Mouse (Mus musculus): ENCODE results near the gene Plg.

Gene Plg

DNA sequence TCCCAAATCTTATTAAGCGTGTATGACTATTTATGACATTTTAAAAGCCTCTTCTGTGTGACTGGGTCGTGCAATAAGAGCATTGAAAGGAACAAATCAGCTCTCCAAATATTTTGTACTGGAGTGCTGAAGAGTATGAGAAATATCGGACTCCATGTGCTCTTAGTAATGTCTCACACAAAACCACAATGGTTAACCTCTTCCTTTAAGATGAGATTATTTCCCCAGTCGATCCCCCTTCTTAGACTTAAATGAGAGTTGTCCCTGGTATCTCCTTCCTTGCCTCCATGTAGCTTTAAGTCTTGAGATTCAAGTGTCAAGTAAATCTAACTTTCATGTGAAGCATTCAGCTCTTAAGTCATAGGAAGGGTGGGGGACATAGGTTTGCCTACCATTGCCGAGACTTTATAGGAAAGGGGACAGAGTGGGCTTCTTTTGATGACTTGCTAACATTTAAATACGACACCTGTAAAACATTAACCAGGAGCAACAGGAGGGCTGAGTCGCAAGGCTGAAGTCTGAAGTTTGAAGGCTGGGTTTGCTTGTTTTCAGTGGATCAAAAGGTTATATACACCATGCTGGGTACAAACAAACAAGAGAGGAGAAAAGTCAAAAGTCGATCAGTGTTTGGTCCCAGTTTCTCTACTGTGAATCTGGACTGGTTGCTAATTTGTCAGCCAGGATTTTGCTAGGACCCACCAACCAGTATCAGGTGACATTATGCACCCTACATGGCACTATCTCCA is 6.8 kb downstream of the Plg start:
- DNase-seq (ENCODE audit: low read depth, low spot score), result no peak

DNA sequence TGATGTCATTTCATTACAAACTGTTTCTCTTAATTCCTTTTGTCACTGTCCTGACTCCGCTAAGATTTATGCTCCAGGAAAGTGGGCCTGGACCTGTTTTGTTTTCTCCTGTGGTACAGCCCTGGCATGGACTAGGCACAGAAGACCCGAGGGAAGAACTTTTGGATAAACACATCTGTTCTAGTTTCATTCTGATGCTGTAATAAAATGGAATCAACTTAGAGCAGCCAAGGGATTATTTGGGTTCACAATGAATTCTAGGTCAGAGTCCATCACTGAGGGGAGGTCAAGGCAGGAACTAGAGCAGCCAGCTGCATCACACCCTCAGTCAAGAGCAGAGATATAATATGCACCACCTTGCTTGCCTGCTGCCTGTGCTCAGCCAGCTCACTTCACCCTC is 9.4 kb downstream of the Plg start:
- no peak for DNase-seq (ENCODE audit: low read depth, low spot score)

DNA sequence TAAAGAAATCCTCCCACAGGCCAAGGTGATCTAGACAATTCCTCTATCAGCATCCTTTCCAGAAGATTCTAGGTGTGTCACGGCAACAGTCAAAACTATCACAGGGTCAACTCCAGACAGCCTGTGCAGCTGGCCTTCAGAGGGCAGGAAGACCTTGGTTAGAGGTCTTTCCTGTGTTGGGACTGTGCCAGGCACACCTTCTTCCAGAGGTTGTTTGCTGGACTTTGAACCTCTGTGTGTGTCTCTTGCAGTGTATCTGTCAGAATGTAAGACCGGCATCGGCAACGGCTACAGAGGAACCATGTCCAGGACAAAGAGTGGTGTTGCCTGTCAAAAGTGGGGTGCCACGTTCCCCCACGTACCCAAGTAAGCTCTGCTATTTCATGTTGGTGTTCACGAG is 9.8 kb downstream of the Plg start:
- DNase-seq (ENCODE audit: low read depth, low spot score), result no peak

DNA sequence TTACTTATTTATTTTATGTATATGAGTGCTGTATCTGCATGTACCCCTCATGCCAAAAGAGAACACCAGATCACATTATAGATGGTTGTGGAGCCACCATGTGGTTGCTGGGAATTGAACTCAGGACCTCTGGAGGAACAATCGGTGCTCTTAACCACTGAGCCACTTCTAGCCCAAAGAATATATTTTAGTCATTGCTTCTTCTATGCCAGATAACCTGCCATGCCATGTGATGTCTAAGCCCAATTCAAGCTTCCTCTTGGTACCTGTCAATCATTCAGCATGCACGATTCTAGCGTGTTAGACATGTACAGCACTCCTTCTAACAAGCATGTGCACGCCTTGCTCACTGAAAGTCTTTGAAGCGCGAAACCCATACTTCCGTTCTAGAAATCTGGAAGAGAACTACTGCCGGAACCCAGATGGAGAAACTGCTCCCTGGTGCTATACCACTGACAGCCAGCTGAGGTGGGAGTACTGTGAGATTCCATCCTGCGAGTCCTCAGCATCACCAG is 17.8 kb downstream of the Plg start:
- DNase-seq (ENCODE audit: low read depth, low spot score), result no peak

DNA sequence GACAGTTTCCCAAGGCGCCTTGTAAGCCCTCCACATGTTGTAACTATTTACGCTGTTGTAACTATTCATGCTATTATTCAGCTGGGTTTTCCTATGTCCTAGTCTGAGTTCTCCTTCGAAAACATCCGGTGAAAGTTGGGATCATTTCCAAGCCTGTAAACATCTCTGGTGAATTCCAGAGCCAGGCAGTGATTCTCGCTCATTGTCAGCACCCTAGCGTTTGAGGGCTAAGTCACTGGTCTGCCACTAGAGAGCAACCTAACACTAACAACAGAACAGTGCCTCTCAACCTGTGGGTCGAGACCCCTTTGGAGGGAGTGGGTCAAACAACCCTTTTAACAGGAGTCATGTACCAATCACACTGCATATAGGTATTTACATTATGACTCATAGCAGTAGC is 25.0 kb downstream of the Plg start:
- no peak for DNase-seq (ENCODE audit: low read depth, low spot score)

DNA sequence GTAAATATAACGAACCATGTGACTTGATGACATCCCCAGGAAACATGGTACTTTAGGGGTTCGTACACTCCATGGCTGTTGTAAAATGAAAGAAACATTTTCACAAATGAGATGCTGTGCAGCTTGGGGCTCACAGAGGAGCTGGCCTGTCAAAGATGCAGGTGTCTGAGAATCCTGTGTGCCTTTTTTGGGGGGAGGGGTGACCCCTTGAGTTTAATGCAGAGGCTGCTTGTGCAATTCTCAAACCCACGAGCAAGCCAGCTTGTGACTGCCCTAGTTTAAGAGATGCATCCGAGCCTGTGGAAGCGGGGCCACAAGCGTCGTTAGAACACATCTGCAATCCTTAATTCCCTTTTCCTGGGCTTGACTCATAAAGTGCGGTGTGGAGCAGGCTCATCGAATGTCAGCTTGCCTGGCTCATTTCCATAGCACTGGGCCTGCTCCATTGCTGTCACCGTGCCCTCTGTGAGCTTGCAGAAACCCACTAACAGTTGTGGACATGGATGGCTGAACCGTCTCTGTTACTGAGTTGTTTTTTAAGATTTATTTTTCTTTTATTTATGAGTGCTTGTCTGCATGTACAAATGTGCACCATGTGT is 31.0 kb downstream of the Plg start:
- DNase-seq (ENCODE audit: low read depth, low spot score), result no peak

DNA sequence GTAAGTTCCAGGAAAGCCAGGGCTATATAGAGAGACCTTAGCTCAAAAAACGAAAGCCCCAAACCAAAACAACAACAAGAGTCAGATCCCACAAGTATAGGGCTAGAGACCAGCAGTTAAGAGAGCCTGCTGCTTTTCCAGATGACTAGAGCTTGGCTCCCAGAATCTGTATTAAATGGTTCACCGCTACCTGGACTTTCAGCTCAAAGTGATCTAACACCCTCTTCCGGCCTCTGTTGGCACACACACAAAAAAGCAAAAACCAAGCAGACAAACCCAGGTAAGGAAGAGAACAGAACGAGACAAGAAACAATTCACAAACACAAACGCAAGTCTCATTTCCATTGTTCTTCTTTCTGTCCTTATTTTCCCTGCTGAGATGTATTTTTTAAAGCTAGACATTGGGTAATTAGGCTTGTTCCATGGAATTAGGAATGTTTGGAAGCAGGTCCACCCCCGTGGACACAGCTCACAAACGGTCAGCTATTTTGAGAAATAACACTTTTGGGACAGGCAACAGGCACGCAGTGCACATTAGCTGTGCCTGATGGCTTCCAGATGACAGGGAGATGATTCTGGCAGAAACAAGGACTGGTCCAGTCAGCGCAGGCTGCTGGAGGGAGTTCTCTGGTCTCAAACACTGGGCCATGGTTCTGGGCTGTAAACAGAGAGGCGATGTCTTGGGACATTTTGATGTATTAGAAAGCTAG is 33.9 kb downstream of the Plg start:
- no peak for DNase-seq (ENCODE audit: low read depth, low spot score)

DNA sequence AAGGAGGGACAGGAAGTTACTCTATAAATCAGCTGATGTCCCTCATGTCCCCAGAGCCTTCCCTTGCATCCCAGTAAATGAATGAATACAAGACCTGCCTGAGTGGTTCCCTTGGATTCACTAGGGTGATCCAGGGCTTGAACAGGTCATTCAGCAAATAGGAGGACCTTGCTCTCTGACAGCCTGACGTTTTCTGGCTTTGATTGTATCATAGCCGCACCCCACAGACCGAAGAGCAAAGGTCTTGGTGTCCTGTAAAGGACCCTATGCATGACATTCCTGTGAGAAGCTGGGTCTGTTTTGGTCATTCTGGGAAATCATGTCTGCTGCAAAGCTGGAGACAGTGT is 34.5 kb downstream of the Plg start:
- no peak for DNase-seq (ENCODE audit: low read depth, low spot score)

DNA sequence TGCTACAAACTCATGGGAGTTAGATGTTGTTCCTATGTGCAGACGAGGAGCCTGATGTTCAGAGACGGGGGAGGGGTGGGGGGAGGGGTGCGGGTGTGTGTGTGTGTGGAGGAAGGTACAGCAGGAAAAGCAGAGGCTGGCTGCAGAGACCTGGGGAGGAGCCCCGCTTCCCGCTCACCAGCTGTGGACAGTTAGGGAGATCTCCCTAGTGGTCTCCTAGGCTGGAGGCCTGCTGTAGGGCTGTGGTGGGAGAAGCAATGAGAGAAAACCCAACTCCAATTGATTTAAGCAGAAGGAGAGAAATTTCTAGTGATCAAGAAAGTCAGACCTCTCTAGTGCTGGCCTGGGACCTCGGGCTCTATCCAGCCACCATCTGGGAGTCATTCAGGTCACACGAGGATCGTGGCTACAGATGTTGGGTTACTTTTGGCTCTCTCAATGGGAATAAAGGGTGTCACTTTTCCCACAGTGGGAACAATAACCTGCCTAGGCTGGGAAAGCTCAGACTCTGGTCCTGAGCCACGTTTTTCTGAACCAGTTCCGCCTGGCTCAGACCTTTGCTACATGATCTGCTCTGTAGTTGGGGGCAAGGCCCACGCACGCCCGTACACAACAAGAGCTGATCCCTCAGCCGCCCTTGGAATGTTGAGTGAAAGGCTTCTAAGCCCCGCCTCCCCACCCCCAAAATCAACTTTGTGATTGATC is 36.8 kb downstream of the Plg start:
- no peak for DNase-seq (ENCODE audit: low read depth, low spot score)

DNA sequence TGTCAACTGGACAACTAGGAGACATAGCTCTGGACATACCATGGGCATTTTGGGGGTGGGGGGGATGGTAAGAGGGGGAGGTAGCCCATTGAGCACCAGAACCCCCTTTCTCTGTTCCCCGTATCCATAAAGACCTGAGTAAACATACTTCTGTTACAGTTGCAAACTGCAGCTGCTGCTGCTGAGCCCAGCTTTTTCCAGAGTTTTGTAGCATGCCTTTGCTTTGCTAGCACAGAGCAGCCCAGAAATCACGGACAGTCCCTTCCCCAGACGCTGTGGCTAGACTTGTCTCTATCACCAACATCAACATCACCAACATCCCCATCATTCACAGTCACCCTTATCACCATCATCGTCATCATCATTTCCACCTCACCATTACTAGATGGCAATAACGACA is 37.3 kb downstream of the Plg start:
- no peak for DNase-seq (ENCODE audit: low read depth, low spot score)

DNA sequence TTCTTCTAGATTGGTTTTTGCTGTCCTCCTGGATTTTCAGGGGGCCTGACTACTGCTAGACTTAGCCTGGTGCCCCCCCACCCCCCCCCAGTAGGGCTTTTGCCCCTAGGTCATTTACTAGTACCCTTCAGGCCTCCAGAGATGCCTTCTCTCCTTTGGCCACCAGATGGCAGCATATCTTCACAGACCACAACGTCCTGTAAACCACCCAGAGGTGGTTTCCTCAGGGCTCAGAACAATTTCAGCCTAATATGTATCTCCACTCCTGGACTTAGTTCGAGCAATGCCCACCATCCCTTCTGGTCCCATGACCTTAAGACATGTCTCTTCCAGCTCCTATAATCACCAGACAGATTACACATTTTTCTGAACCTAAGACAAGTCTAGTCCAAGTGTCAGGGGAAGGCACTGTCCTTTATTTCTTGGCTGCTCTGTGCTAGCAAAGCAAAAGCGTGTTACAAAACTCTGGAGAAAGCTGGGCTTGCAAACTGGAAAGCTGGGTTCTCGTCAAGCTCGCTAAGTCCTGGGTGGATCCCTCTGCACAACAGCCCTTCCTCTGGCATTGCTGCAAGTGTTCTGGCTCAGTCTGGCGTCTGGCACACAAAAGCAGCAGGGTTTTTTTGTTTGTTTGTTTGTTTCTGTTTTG is 38.0 kb downstream of the Plg start:
- DNase-seq (ENCODE audit: low read depth, low spot score), result peak; percentile 18

DNA sequence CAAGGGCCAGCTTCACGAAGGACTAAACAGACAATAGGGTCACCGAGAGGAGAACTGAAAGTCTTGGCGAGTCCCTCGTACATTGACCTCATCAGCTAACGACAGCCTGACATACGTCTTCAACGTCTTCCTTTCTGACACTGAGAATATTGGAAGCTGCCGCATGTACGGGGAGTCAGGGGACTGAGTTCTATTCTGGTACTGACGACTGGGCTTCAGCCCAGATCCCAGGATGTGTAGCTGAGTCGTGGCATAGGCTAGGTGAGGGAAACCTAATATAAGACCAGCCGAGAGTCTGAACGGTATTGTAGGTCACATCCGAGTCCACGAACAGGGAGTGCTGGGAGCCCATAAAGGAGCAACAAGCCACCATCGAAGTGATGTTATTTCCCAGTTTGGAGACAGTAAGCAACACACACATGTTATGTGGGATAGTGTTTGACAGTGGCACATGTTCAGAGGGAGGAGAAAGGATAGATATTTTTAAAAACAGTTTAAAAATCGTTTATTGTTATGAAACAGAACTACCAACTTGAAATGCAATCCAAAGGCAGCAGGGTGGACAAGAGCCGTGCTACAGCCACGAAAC is 41.2 kb downstream of the Plg start:
- no peak for DNase-seq (ENCODE audit: low read depth, low spot score)

DNA sequence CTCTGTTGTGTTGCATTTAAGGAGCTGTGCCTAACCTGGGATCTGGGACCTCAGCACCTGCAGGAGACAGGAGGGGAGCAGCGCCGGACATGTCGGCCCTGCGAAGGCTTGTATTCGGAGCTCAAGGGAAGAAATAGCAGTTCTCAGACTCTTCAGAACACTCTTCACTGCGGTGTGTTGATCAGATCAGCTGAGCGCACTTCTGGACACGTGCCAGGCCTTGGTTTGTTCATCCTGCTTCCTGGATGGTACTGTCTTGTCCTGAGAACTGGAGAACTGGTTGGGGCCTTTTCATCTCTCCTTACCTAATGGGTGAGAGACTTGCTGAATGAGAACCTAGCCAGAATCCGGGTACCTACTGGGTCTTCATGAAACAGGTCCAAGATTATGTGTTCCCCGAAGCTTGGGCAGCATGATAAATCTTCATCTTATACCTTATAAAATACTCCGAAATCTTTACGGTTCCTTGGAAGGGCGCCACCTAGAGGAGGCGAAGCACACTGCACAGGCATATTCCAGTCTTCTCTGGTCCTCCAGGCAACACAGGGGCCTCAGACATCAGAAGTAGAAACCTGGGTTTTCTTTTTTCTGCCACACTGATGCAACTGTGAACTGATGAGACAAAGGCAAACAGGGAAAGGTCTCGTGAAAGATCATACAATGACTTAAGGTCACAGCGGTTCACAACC is 42.6 kb downstream of the Plg start:
- peak; percentile 24 for DNase-seq (ENCODE audit: low read depth, low spot score)

DNA sequence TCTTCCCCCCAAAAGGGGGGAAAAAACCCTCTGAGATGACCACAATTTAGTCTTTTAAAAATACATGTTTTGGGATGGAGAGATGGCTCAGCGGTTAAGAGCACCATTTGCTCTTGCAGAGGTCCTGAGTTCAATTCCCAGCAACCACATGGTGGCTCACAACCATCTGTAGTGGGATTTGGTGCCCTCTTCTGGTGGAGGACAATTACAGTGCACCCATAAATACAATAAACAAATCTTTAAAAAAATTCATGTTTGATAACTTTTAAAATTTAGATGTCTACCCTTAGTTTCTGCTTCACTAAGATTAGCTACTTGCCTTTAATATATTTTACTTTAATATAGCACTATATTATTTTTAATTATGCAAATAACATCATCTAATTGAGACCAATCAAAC is 43.7 kb downstream of the Plg start:
- DNase-seq (ENCODE audit: low read depth, low spot score), result no peak

DNA sequence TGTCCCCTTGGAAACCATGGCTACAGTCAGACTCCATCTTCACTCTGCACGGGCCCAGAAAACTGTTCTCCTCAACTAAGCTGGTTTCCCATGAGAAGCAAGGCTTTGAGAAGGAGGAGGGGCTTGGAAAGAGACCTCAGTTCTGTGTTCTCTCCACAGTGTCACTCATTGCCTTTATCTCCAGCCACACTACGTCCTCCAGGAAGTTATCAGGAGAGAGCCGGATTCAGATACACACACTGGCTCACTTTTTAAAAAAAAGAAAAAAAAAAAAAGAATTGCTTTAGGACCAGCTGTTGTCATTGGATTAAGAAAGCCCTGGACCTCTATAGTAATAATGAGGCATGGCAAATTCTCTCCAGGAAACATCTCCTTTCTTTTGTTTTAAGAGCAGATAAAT is 48.7 kb downstream of the Plg start:
- no peak for DNase-seq (ENCODE audit: low read depth, low spot score)

DNA sequence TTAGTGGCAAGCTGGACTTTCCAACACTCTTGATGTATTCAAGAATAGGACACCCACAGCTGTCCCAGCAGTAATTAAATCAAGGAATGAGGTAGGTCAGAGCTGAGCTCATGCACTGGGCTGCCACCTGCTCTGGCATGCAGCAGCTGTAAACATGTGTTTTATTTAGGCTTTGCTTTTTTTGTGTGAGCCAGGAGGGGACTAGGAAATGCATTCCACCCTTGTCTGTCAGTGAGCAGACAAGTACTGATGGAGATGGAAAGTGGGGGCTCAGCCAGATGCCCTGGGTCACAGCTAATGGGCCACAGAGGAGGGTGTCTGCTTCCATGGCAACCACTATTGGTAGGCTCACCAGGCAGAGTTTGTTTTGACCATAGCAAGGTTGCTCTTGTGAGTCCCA is 50.0 kb downstream of the Plg start:
- no peak for DNase-seq (ENCODE audit: low read depth, low spot score)

DNA sequence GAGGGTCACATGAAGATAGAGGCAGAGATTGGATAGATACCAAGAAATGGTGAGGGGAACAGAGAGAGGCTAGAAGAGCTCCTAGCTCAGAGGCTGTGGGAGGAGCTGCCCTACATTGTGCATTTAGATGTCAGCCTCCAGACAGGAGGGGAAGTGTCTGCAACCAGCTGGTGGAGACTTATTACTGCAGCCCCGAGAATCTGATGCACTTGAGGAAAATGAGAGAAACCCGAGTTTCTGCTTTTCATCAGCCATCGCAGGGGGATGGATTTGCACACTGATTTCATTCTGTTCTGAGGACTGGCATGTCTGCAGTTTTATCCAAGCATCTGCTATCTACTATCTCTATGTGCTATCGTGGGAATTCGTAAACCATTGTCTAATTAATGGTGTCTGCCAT is 53.3 kb downstream of the Plg start:
- no peak for DNase-seq (ENCODE audit: low read depth, low spot score)

DNA sequence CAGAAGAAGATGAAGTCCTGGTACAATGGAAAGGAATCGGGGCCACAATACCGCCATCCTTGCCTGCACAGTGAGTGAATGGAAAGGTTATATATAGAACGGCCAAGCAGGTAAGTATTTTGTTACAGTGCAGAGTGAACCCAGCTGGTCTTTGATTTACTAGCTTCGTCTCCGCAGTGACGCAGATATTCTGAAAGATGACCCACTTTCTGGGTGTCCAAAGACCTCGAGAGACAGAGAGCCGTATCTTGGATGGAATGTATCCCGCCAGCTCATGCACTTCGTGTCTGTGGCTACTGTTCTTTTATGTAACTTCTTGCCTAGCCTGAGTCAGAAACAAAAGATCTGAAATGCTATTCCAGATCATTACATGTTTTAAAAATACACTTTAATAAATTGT is 59.4 kb downstream of the Plg start:
- no peak for DNase-seq (ENCODE audit: low read depth, low spot score)

DNA sequence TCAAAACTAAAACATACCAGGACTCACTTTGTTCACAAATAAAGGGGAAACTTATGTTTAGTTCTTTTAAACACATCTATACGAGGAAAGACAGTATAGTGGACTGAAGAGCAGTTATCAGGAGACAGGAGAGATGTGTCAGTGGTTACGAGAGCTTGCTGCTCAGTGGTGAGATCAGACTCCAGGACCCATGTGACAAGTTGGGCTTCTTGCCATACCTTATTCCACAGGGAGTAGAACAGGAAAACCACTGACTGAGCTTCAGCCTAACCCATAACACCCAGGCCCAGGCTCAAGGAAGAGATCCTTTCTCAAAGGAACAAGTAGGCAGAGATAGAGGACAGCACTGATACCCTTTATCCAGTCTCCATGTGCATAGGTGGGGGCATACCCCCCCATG is 66.2 kb downstream of the Plg start:
- no peak for DNase-seq (ENCODE audit: low read depth, low spot score)

DNA sequence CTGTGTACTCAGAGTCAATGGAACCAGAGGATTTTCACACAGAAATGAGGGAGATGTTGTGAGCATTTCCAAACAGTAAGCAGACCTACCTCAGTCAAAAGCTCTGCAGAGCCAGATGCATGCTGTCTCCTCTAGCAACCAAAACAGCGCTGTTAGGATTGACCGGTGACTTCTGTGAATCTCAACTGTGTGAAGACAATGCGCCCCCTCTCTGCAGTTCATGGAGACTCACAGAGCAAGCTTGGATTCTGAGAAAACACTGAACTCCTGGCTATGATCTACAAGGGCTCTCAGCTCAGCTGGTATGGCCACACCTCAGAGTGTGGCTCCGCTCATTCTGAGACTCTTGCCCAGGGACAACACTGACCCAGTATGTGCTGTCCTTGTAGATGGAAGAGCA is 72.8 kb downstream of the Plg start:
- DNase-seq (ENCODE audit: low read depth, low spot score), result no peak

Data from WW6 (cell line).